Mouse (Mus musculus) hindbrain, embryonic 10.5 days (tissue): ENCODE measurements around the gene Fkbp11. TPM values are rescaled to one million over a fixed set of nuclear protein-coding genes. Genes with fewer than 3 reads are reported as not detected.

Experiments
- DNase-seq: peaks from one replicate; pipeline ENCODE4 v3.0.0-alpha.2; 2017; ENCODE audit warnings: low spot score
- H3K27ac ChIP-seq: fragments of 300-500 bp; sonication (generic); 2 replicates; pipeline ENCODE4 v1.5.1; 2016; ENCODE audit warnings: mild to moderate bottlenecking, moderate library complexity
- H3K27me3 ChIP-seq: fragments of 300-500 bp; sonication (generic); 2 replicates; pipeline ENCODE4 v1.6.1; 2016; ENCODE audit warnings: mild to moderate bottlenecking; ENCODE audit not compliant: poor library complexity, insufficient read depth, severe bottlenecking
- H3K36me3 ChIP-seq: fragments of 300-500 bp; sonication (generic); 2 replicates; pipeline ENCODE4 v1.6.1; 2016; ENCODE audit warnings: mild to moderate bottlenecking, moderate library complexity
- H3K4me1 ChIP-seq: fragments of 300-500 bp; sonication (generic); replicated peaks from 2 replicates; pipeline ENCODE4 v1.6.1; 2016; ENCODE audit warnings: mild to moderate bottlenecking
- H3K4me3 ChIP-seq: fragments of 300-500 bp; sonication (generic); 2 replicates; pipeline ENCODE4 v1.5.1; 2016; ENCODE audit warnings: mild to moderate bottlenecking, moderate library complexity
- H3K9me3 ChIP-seq: fragments of 300-500 bp; sonication (generic); 2 replicates; pipeline ENCODE4 v1.6.1; 2016; ENCODE audit warnings: mild to moderate bottlenecking, moderate library complexity
- WGBS: fragments of 180-500 bp; shearing (Covaris S2); methylation state at CpG from one replicate; pipeline ENCODE4 v1.1.7; 2016; 5-methylcytosine and 5-hydroxymethylcytosine counted together
- polyA plus RNA-seq: library from polyadenylated mRNA; unstranded; fragments of >200 nt; fragmentation: Nextera tagmentation; extraction: Ambion mirVana; gene quantifications from 2 replicates; pipeline ENCODE4 v1.2.1, GENCODE M21; 2016

The Fkbp11 gene
- polyA plus RNA-seq, 1 experiment from 2014 or later: 12.9 TPM

- DNase-seq: peak; percentile 79
- H3K4me1 ChIP-seq: peaks cover 8% of the 10 kb centered on the region; the same call in 1 of the 2 replicates
- H3K4me3 ChIP-seq: peak within 1 kb of the TSS; percentile 47
- no peaks in the 10 kb centered on the region for H3K9me3 ChIP-seq
- 0 out of 2 replicates have a peak within 1 kb of the TSS, but pooled peaks have one; percentile 16 for H3K27ac ChIP-seq
- H3K36me3 ChIP-seq: no peaks in the 10 kb centered on the region
- H3K27me3 ChIP-seq: peaks cover 39% of the 10 kb centered on the region
- WGBS: 19% methylated on average over 16 of the region's 16 CpGs
Observed at GRCm38 (mm10) chr15:98707766-98708372, 20.1 kb downstream of the Fkbp11 start, which contains the start of gene Ccdc65. Gene Ccdc65 (plus strand): TSS chr15:98708207.

- no peak overlapping the region for H3K27ac ChIP-seq
- no peak for DNase-seq
- H3K4me3 ChIP-seq: no peak overlapping the region
- H3K4me1 ChIP-seq: peaks cover 15% of the 10 kb centered on the region
- WGBS: 70% methylated on average over 9 of the region's 9 CpGs
- H3K36me3 ChIP-seq: no peaks in the 10 kb centered on the region
- H3K9me3 ChIP-seq: no peaks in the 10 kb centered on the region
- peaks cover 69% of the 10 kb centered on the region for H3K27me3 ChIP-seq
Observed at GRCm38 (mm10) chr15:98704312-98704711, 23.7 kb downstream of the Fkbp11 start.

- Histone ChIP-seq H3K9me3 (no peaks in the 10 kb centered on the region), H3K27me3 (peaks cover 51% of the 10 kb centered on the region), H3K4me1 (peaks cover 16% of the 10 kb centered on the region), H3K4me3 (peak overlapping the region; percentile 47), H3K36me3 (no peaks in the 10 kb centered on the region), H3K27ac (no peak overlapping the region)
- WGBS: 6% methylated on average over 40 of the region's 40 CpGs
- DNase-seq: peak; percentile 89
Observed at GRCm38 (mm10) chr15:98699190-98700105, 28.6 kb downstream of the Fkbp11 start.

GRCm38 (mm10) chr15:98696216-98696615, 31.8 kb downstream of the Fkbp11 start:
- Histone ChIP-seq H3K36me3 (no peaks in the 10 kb centered on the region), H3K4me1 (peaks cover 29% of the 10 kb centered on the region), H3K27ac (no peak overlapping the region), H3K9me3 (no peaks in the 10 kb centered on the region), H3K4me3 (no peak overlapping the region), H3K27me3 (peaks cover 21% of the 10 kb centered on the region)
- DNase-seq: no peak
- 65% methylated on average over 8 of the region's 8 CpGs for WGBS

- H3K36me3 ChIP-seq: no peaks in the 10 kb centered on the region
- H3K27me3 ChIP-seq: peaks cover 16% of the 10 kb centered on the region
- H3K27ac ChIP-seq: no peak overlapping the region
- DNase-seq: no peak
- 70% methylated on average over 9 of the region's 9 CpGs for WGBS
- no peak overlapping the region for H3K4me3 ChIP-seq
- no peaks in the 10 kb centered on the region for H3K9me3 ChIP-seq
- H3K4me1 ChIP-seq: peaks cover 34% of the 10 kb centered on the region
Observed at GRCm38 (mm10) chr15:98695726-98696125, 32.3 kb downstream of the Fkbp11 start.

- no peaks in the 10 kb centered on the region for H3K27me3 ChIP-seq
- WGBS: 46% methylated on average over 11 of the region's 11 CpGs
- peak; percentile 12 for DNase-seq
- H3K4me1 ChIP-seq: peaks cover 50% of the 10 kb centered on the region
- H3K27ac ChIP-seq: peak overlapping the region; percentile 86
- no peak overlapping the region for H3K4me3 ChIP-seq
- H3K9me3 ChIP-seq: no peaks in the 10 kb centered on the region
- H3K36me3 ChIP-seq: no peaks in the 10 kb centered on the region
Observed at GRCm38 (mm10) chr15:98692171-98692715, 35.8 kb downstream of the Fkbp11 start.

- peak; percentile 74 for DNase-seq
- WGBS: 13% methylated on average over 7 of the region's 7 CpGs
- H3K36me3 ChIP-seq: no peaks in the 10 kb centered on the region
- H3K27ac ChIP-seq: peak overlapping the region; percentile 86
- H3K27me3 ChIP-seq: no peaks in the 10 kb centered on the region
- H3K4me3 ChIP-seq: peak overlapping the region; percentile 29
- H3K9me3 ChIP-seq: no peaks in the 10 kb centered on the region
- peaks cover 50% of the 10 kb centered on the region for H3K4me1 ChIP-seq
Observed at GRCm38 (mm10) chr15:98691486-98692147, 36.4 kb downstream of the Fkbp11 start.

GRCm38 (mm10) chr15:98689682-98690081, 38.3 kb downstream of the Fkbp11 start:
- Histone ChIP-seq H3K9me3 (no peaks in the 10 kb centered on the region), H3K4me1 (peaks cover 46% of the 10 kb centered on the region), H3K27ac (peak overlapping the region; percentile 86; the same call in 1 of the 2 replicates), H3K4me3 (no peak overlapping the region), H3K27me3 (no peaks in the 10 kb centered on the region), H3K36me3 (no peaks in the 10 kb centered on the region)
- WGBS: 84% methylated on average over 2 of the region's 2 CpGs
- no peak for DNase-seq

GRCm38 (mm10) chr15:98685926-98686325, 42.1 kb downstream of the Fkbp11 start:
- Histone ChIP-seq H3K4me3 (no peak overlapping the region), H3K9me3 (no peaks in the 10 kb centered on the region), H3K36me3 (no peaks in the 10 kb centered on the region), H3K27me3 (peaks cover 10% of the 10 kb centered on the region), H3K4me1 (peaks cover 28% of the 10 kb centered on the region), H3K27ac (no peak overlapping the region)
- 68% methylated on average over 3 of the region's 3 CpGs for WGBS
- no peak for DNase-seq

- Histone ChIP-seq H3K4me3 (no peak overlapping the region), H3K36me3 (no peaks in the 10 kb centered on the region), H3K27me3 (peaks cover 22% of the 10 kb centered on the region), H3K4me1 (peaks cover 6% of the 10 kb centered on the region), H3K9me3 (no peaks in the 10 kb centered on the region), H3K27ac (no peak overlapping the region)
- DNase-seq: no peak
- 86% methylated on average over 1 of the region's 1 CpGs for WGBS
Observed at GRCm38 (mm10) chr15:98683746-98684145, 44.3 kb downstream of the Fkbp11 start.

GRCm38 (mm10) chr15:98683177-98683576, 44.8 kb downstream of the Fkbp11 start:
- DNase-seq: no peak
- peaks cover 28% of the 10 kb centered on the region for H3K27me3 ChIP-seq
- no peak overlapping the region for H3K27ac ChIP-seq
- H3K4me3 ChIP-seq: no peak overlapping the region
- 75% methylated on average over 10 of the region's 10 CpGs for WGBS
- H3K36me3 ChIP-seq: no peaks in the 10 kb centered on the region
- H3K4me1 ChIP-seq: peaks cover 2% of the 10 kb centered on the region
- no peaks in the 10 kb centered on the region for H3K9me3 ChIP-seq

- no peak overlapping the region for H3K4me3 ChIP-seq
- WGBS: 80% methylated on average over 7 of the region's 7 CpGs
- no peaks in the 10 kb centered on the region for H3K36me3 ChIP-seq
- H3K27me3 ChIP-seq: peaks cover 40% of the 10 kb centered on the region
- H3K9me3 ChIP-seq: no peaks in the 10 kb centered on the region
- peaks cover 17% of the 10 kb centered on the region for H3K4me1 ChIP-seq
- DNase-seq: no peak
- H3K27ac ChIP-seq: no peak overlapping the region
Observed at GRCm38 (mm10) chr15:98681633-98682032, 46.4 kb downstream of the Fkbp11 start.
